Mouse (Mus musculus) liver, adult 2 months (tissue): ENCODE measurements around the gene Gdf10. TPM values are rescaled to one million over a fixed set of nuclear protein-coding genes. Genes with fewer than 3 reads are reported as not detected.

Source experiments
- DNase-seq: peaks from one replicate; pipeline ENCODE4 v3.0.0-alpha.2; 2011; ENCODE audit warnings: low read depth, low spot score; ENCODE audit errors: extremely low read depth
- H3K27ac ChIP-seq: fragments of 200-500 bp; replicated peaks from 2 replicates; pipeline ENCODE4 v1.5.1; 2012; ENCODE audit warnings: low read depth, mild to moderate bottlenecking, control low read depth, inconsistent platforms, low read length; ENCODE audit not compliant: insufficient read depth
- H3K27me3 ChIP-seq: fragments of 200-500 bp; 2 replicates; pipeline ENCODE4 v1.6.1; 2012; ENCODE audit warnings: mild to moderate bottlenecking, moderate library complexity, low read length, inconsistent platforms; ENCODE audit not compliant: control insufficient read depth, insufficient read depth
- H3K36me3 ChIP-seq: fragments of 200-500 bp; 2 replicates; pipeline ENCODE4 v1.6.1; 2012; ENCODE audit warnings: low read length, inconsistent platforms; ENCODE audit not compliant: control insufficient read depth, insufficient read depth
- H3K4me1 ChIP-seq: fragments of 200-500 bp; 2 replicates; pipeline ENCODE4 v1.6.1; 2011; ENCODE audit warnings: low read length; ENCODE audit not compliant: control insufficient read depth, insufficient read depth
- H3K4me3 ChIP-seq: fragments of 200-500 bp; 2 replicates; pipeline ENCODE4 v1.5.1; 2011; ENCODE audit warnings: low read depth, mild to moderate bottlenecking, control low read depth, low read length, moderate library complexity; ENCODE audit not compliant: insufficient read depth
- H3K79me2 ChIP-seq: fragments of 200-500 bp; 2 replicates; pipeline ENCODE4 v1.6.1; 2012; ENCODE audit warnings: inconsistent platforms, mild to moderate bottlenecking, low read length, moderate library complexity; ENCODE audit not compliant: control insufficient read depth, insufficient read depth
- H3K9ac ChIP-seq: fragments of 200-500 bp; 2 replicates; pipeline ENCODE4 v1.6.1; 2012; ENCODE audit warnings: low read depth, mild to moderate bottlenecking, control low read depth, inconsistent platforms, low read length
- CTCF ChIP-seq: fragments of 200-500 bp; IDR thresholded peaks from 2 replicates; pipeline ENCODE4 v1.5.1; 2011; ENCODE audit warnings: low read depth, low read length, control low read depth
- POLR2A ChIP-seq: fragments of 200-500 bp; IDR thresholded peaks from 2 replicates; pipeline ENCODE4 v1.6.1; 2011; ENCODE audit warnings: low read length, control low read depth; ENCODE audit not compliant: insufficient read depth; ENCODE audit errors: extremely low read depth
- WGBS: fragments of 180-500 bp; shearing (Covaris S2); methylation state at CpG from one replicate; pipeline ENCODE4 v1.1.7; 2018; 5-methylcytosine and 5-hydroxymethylcytosine counted together
- polyA plus RNA-seq: library from polyadenylated mRNA; depleted of rRNA; stranded (reverse); fragments of >200 nt; gene quantifications from 2 replicates; pipeline ENCODE4 v1.2.3, GENCODE M21; 2012
- total RNA-seq: library from RNA; depleted of rRNA; stranded (reverse); fragments of >200 nt; gene quantifications from 2 replicates; pipeline ENCODE4 v1.2.3, GENCODE M21; 2014

Gene Gdf10
- total and polyA plus RNA-seq, 2 experiments = 0.92 to 3.1 TPM

DNA sequence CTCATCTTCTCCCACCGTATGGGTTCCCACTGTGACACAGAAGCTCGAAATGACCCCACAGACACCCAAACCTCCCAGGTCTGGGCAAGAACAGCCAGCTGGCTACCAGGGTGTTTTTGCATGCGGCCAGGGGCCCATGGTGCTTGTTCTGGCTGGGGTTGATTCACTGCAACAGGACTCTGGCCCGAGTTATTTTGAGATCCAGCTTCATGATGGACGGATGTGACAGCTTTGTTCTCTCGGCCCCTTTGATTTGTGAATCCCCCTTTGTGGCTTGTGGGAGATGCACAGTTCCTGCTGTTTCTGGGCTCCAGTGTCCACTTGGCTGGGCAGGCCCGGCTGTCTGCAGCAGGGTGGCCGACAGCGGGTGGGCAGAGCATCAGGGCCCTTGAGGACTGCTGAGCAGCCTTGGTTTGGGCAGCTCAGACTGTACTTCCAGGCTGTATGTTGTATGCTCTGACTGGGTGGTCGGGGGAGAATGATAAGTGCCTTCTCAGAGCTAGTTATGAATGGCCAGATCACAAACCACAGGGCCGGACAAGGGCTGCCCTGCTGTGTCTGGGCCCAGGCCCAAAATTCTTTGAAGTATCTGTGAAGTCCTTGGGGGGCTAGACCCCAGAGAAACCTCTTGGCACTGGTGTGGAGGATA is 34.9 kb upstream of the Gdf10 start:
- WGBS = 86% methylated on average over 11 of the region's 11 CpGs
- H3K4me1 ChIP-seq = no peaks in the 10 kb centered on the region
- no peak overlapping the region for H3K27ac ChIP-seq
- no peak for TF ChIP-seq POLR2A
- TF ChIP-seq CTCF = no peak
- no peak for DNase-seq
- no peaks in the 10 kb centered on the region for H3K79me2 ChIP-seq
- H3K4me3 ChIP-seq = no peak overlapping the region
- no peak overlapping the region for H3K9ac ChIP-seq
- H3K27me3 ChIP-seq = no peaks in the 10 kb centered on the region
- H3K36me3 ChIP-seq = no peaks in the 10 kb centered on the region

- no peak overlapping the region for H3K9ac ChIP-seq
- no peak for DNase-seq
- no peaks in the 10 kb centered on the region for H3K36me3 ChIP-seq
- H3K27ac ChIP-seq = no peak overlapping the region
- H3K4me3 ChIP-seq = no peak overlapping the region
- no peaks in the 10 kb centered on the region for H3K4me1 ChIP-seq
- TF ChIP-seq CTCF (no peak), POLR2A (no peak)
- H3K79me2 ChIP-seq = no peaks in the 10 kb centered on the region
- 74% methylated on average over 3 of the region's 3 CpGs for WGBS
- H3K27me3 ChIP-seq = no peaks in the 10 kb centered on the region
These were observed 33.4 kb upstream of the Gdf10 start for GRCm38 (mm10) chr14:33889971-33890370.

GRCm38 (mm10) chr14:33891507-33891906 is 31.9 kb upstream of the Gdf10 start:
- Histone ChIP-seq H3K27ac (no peak overlapping the region), H3K4me1 (no peaks in the 10 kb centered on the region), H3K4me3 (no peak overlapping the region), H3K9ac (no peak overlapping the region), H3K36me3 (no peaks in the 10 kb centered on the region), H3K27me3 (no peaks in the 10 kb centered on the region), H3K79me2 (no peaks in the 10 kb centered on the region)
- DNase-seq = no peak
- no peak for TF ChIP-seq POLR2A
- TF ChIP-seq CTCF = no peak
- WGBS = 81% methylated on average over 3 of the region's 3 CpGs

DNA sequence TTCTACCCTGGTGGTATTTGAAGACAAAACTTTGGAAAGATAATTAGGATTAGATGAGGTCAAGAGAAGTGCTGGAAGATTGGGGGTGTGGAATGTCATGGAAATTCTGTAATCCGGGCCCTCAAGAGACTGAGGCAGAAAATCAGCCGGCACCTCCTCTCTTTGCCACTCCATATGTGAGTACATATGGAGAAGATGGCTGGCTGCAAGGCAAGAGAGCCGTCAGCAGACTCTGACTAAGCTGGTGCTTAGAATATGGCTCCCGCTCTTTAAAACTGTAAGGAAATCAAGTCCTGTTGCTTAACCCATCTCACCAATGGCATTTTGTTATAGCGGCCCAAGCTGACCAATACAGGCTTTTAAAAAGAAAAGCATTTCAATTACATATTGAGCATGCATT is 27.6 kb upstream of the Gdf10 start:
- DNase-seq = no peak
- Histone ChIP-seq H3K4me1 (no peaks in the 10 kb centered on the region), H3K27me3 (no peaks in the 10 kb centered on the region), H3K36me3 (no peaks in the 10 kb centered on the region), H3K79me2 (no peaks in the 10 kb centered on the region), H3K27ac (no peak overlapping the region), H3K9ac (no peak overlapping the region), H3K4me3 (no peak overlapping the region)
- WGBS = 94% methylated on average over 5 of the region's 5 CpGs
- TF ChIP-seq POLR2A (no peak), CTCF (no peak)

DNA sequence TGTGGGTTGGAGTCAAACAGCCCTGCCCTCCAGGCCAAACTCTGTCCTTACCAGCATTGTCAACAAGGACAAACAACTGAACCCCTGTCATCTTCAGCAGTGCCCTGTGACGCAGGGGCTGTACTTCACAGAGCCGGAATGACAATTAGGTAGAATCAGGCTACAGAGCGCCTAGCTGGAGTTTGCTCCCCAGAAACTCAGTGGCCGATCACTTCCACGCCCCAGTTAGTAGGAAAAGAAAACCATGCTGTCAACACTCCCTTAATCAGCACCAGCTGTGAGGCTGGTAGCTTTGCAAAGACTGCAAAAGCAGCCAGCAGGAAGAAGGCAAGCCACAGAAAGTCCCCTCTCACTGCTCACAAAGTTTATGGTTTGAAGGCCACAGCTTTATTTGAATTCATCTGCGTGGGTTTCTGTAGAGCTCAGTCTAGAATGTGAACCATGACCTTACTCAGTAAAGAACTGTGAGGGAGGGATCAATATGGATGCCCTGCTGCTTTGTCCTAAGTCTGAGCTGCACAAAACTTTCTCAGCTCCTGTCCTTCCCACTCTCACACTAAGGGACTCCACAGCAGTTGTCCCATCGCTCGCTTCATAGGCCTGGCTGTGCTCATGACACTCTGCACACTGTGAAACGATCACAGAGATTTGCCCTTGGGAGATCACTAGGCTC is 26.6 kb upstream of the Gdf10 start:
- no peaks in the 10 kb centered on the region for H3K4me1 ChIP-seq
- H3K79me2 ChIP-seq = no peaks in the 10 kb centered on the region
- H3K4me3 ChIP-seq = no peak overlapping the region
- no peaks in the 10 kb centered on the region for H3K36me3 ChIP-seq
- DNase-seq = no peak
- no peak overlapping the region for H3K27ac ChIP-seq
- TF ChIP-seq POLR2A = no peak
- no peak for TF ChIP-seq CTCF
- no peak overlapping the region for H3K9ac ChIP-seq
- 47% methylated on average over 9 of the region's 9 CpGs for WGBS
- no peaks in the 10 kb centered on the region for H3K27me3 ChIP-seq

- WGBS = 91% methylated on average over 4 of the region's 4 CpGs
- Histone ChIP-seq H3K9ac (no peak overlapping the region), H3K4me1 (no peaks in the 10 kb centered on the region), H3K36me3 (no peaks in the 10 kb centered on the region), H3K4me3 (no peak overlapping the region), H3K27ac (no peak overlapping the region), H3K79me2 (no peaks in the 10 kb centered on the region), H3K27me3 (no peaks in the 10 kb centered on the region)
- DNase-seq = no peak
- no peak for TF ChIP-seq POLR2A
- no peak for TF ChIP-seq CTCF
These were observed 20.6 kb upstream of the Gdf10 start for GRCm38 (mm10) chr14:33902783-33903182.
